Mouse (Mus musculus) thymus, postnatal 10 days (tissue): ENCODE measurements around the gene Kndc1.
A peak's percentile ranks its signal among the peaks of the same experiment; 100 is the strongest.

Source experiments
- DNase-seq, 2 experiments: peaks; one replicate each; pipeline ENCODE4 v3.0.0; 2021; ENCODE audit warnings: low spot score in 2 of 2

Kndc1 gene

GRCm38 (mm10) chr7:139894655-139895557 is at the start of gene Kndc1:
Kndc1 (plus strand) TSS chr7:139894696.
- no peak for DNase-seq

- no peak for DNase-seq
Measured at GRCm38 (mm10) chr7:139845101-139845500, 49.4 kb upstream of the Kndc1 start.

GRCm38 (mm10) chr7:139850152-139850551 is 44.3 kb upstream of the Kndc1 start:
- no peak for DNase-seq

GRCm38 (mm10) chr7:139850677-139851076 is 43.8 kb upstream of the Kndc1 start:
- DNase-seq, result no peak

- no peak for DNase-seq
Measured at GRCm38 (mm10) chr7:139851098-139851497, 43.4 kb upstream of the Kndc1 start.

GRCm38 (mm10) chr7:139855261-139855660 is 39.2 kb upstream of the Kndc1 start:
- DNase-seq, result no peak

- DNase-seq, result peak; percentile 8 to 50
Measured at GRCm38 (mm10) chr7:139861411-139861810, 33.1 kb upstream of the Kndc1 start.

- no peak for DNase-seq
Measured at GRCm38 (mm10) chr7:139863076-139863475, 31.4 kb upstream of the Kndc1 start.

GRCm38 (mm10) chr7:139864253-139864652 is 30.2 kb upstream of the Kndc1 start:
- no peak for DNase-seq

GRCm38 (mm10) chr7:139864871-139865270 is 29.6 kb upstream of the Kndc1 start:
- DNase-seq, result no peak

GRCm38 (mm10) chr7:139871014-139871413 is 23.5 kb upstream of the Kndc1 start:
- no peak for DNase-seq

GRCm38 (mm10) chr7:139877167-139877792 is 17.2 kb upstream of the Kndc1 start:
- DNase-seq, result no peak

GRCm38 (mm10) chr7:139878122-139878521 is 16.4 kb upstream of the Kndc1 start:
- no peak for DNase-seq

GRCm38 (mm10) chr7:139878621-139879020 is 15.9 kb upstream of the Kndc1 start:
- DNase-seq, result no peak

GRCm38 (mm10) chr7:139883545-139883944 is 11.0 kb upstream of the Kndc1 start:
- DNase-seq, result no peak

- DNase-seq, result no peak
Measured at GRCm38 (mm10) chr7:139891779-139892178, 2.7 kb upstream of the Kndc1 start.

GRCm38 (mm10) chr7:139896271-139896670 is 1.8 kb downstream of the Kndc1 start:
- no peak for DNase-seq

GRCm38 (mm10) chr7:139896796-139897195 is 2.3 kb downstream of the Kndc1 start:
- no peak for DNase-seq

GRCm38 (mm10) chr7:139898606-139899005 is 4.1 kb downstream of the Kndc1 start:
- DNase-seq, result no peak

GRCm38 (mm10) chr7:139899505-139899904 is 5.0 kb downstream of the Kndc1 start:
- no peak for DNase-seq

GRCm38 (mm10) chr7:139900456-139900855 is 6.0 kb downstream of the Kndc1 start:
- DNase-seq, result no peak

- DNase-seq, result no peak
Measured at GRCm38 (mm10) chr7:139900896-139901295, 6.4 kb downstream of the Kndc1 start.

GRCm38 (mm10) chr7:139901981-139902380 is 7.5 kb downstream of the Kndc1 start:
- no peak for DNase-seq
